Mouse (Mus musculus) MEL (cell line): ENCODE measurements at regions not wholly inside any gene's neighbourhood (a gene's known extent, or its start where the extent isn't known, plus 50 kb on each side); places are given as distances from the start of the nearest gene placed in this dataset.
A peak's percentile ranks its signal among the peaks of the same experiment; 100 is the strongest.

Experiments
- DNase-seq: peaks from one replicate; pipeline ENCODE4 v3.0.0; 2011; ENCODE audit warnings: low read depth, low spot score
- H3K27ac ChIP-seq: 2 replicates; pipeline ENCODE4 v1.5.1; 2012; ENCODE audit warnings: low read depth, mild to moderate bottlenecking, control low read depth, low read length, moderate library complexity; ENCODE audit not compliant: control insufficient read depth
- H3K27me3 ChIP-seq, 2 experiments: fragments of 150-350 bp in 1 of 2; sonication (generic) in 1 of 2; 2 replicates each; pipeline ENCODE4 v1.6.1; 2012; ENCODE audit warnings: low read length in 2 of 2, mild to moderate bottlenecking in 2 of 2, improper control_type of control experiment in 1 of 2, moderate library complexity in 1 of 2; ENCODE audit not compliant: insufficient read depth in 2 of 2, control insufficient read depth in 1 of 2
- H3K36me3 ChIP-seq, 2 experiments: 2 replicates each; pipeline ENCODE4 v1.6.1; 2012 to 2014; ENCODE audit warnings: low read length in 2 of 2, improper control_type of control experiment in 1 of 2, inconsistent platforms in 1 of 2, mild to moderate bottlenecking in 1 of 2; ENCODE audit not compliant: insufficient read depth in 2 of 2, control insufficient read depth in 1 of 2
- H3K4me1 ChIP-seq, 2 experiments: fragments of 150-350 bp in 1 of 2; sonication (generic) in 1 of 2; 2 replicates each; pipeline ENCODE4 v1.6.1; 2012; ENCODE audit warnings: low read length in 2 of 2, improper control_type of control experiment in 1 of 2, mild to moderate bottlenecking in 1 of 2; ENCODE audit not compliant: insufficient read depth in 2 of 2, control insufficient read depth in 1 of 2
- H3K4me3 ChIP-seq, 2 experiments: fragments of 150-350 bp in 1 of 2; sonication (generic) in 1 of 2; 2 replicates each; pipeline ENCODE4 v1.5.1; 2012; ENCODE audit warnings: low read depth in 2 of 2, low read length in 2 of 2, mild to moderate bottlenecking in 2 of 2, moderate library complexity in 2 of 2, control low read depth in 1 of 2, improper control_type of control experiment in 1 of 2; ENCODE audit not compliant: control insufficient read depth in 1 of 2, insufficient read depth in 1 of 2
- H3K79me2 ChIP-seq: 2 replicates; pipeline ENCODE4 v1.6.1; 2012; ENCODE audit warnings: mild to moderate bottlenecking, low read length, moderate library complexity; ENCODE audit not compliant: control insufficient read depth, poor library complexity, insufficient read depth
- H3K9ac ChIP-seq: 2 replicates; pipeline ENCODE4 v1.6.1; 2012; ENCODE audit warnings: low read depth, mild to moderate bottlenecking, control low read depth, low read length, moderate library complexity; ENCODE audit not compliant: control insufficient read depth, poor library complexity, severe bottlenecking
- H3K9me3 ChIP-seq: fragments of 150-350 bp; sonication (generic); replicated peaks from 2 replicates; pipeline ENCODE4 v1.6.1; 2012; ENCODE audit warnings: mild to moderate bottlenecking, low read length, improper control_type of control experiment, moderate library complexity; ENCODE audit not compliant: insufficient read depth
- BHLHE40 ChIP-seq: IDR thresholded peaks from 2 replicates; pipeline ENCODE4 v1.6.1; 2012; ENCODE audit warnings: low read depth, mild to moderate bottlenecking, inconsistent platforms, low read length, improper control_type of control experiment, borderline replicate concordance
- CHD1 ChIP-seq: IDR thresholded peaks from 2 replicates; pipeline ENCODE4 v1.6.1; 2012; ENCODE audit warnings: low read depth, mild to moderate bottlenecking, inconsistent platforms, low read length, improper control_type of control experiment
- E2F4 ChIP-seq: IDR thresholded peaks from 2 replicates; pipeline ENCODE4 v1.6.1; 2011; ENCODE audit warnings: low read depth, low read length, improper control_type of control experiment, borderline replicate concordance
- ELF1 ChIP-seq: IDR thresholded peaks from 2 replicates; pipeline ENCODE4 v1.6.1; 2014; ENCODE audit warnings: low read depth, mild to moderate bottlenecking, inconsistent platforms, low read length, improper control_type of control experiment, moderate library complexity
- ETS1 ChIP-seq: IDR thresholded peaks from 2 replicates; pipeline ENCODE4 v1.6.1; 2012; ENCODE audit warnings: low read depth, mild to moderate bottlenecking, inconsistent platforms, low read length, improper control_type of control experiment, moderate library complexity
- GABPA ChIP-seq: IDR thresholded peaks from 2 replicates; pipeline ENCODE4 v1.6.1; 2012; ENCODE audit warnings: low read depth, mild to moderate bottlenecking, inconsistent platforms, low read length, improper control_type of control experiment, moderate library complexity
- HCFC1 ChIP-seq: IDR thresholded peaks from 2 replicates; pipeline ENCODE4 v1.6.1; 2012; ENCODE audit warnings: low read depth, mild to moderate bottlenecking, inconsistent platforms, low read length, improper control_type of control experiment, moderate library complexity
- KAT2A ChIP-seq: conservative IDR thresholded peaks from 2 replicates; pipeline ENCODE4 v1.6.1; 2012; ENCODE audit warnings: low read depth, low read length, improper control_type of control experiment, inconsistent platforms
- MAFK ChIP-seq: IDR thresholded peaks from 2 replicates; pipeline ENCODE4 v1.6.1; 2011; ENCODE audit warnings: low read depth, mild to moderate bottlenecking, low read length, improper control_type of control experiment, borderline replicate concordance
- MEF2A ChIP-seq: IDR thresholded peaks from 2 replicates; pipeline ENCODE4 v1.6.1; 2014; ENCODE audit warnings: low read depth, mild to moderate bottlenecking, inconsistent platforms, low read length, improper control_type of control experiment; ENCODE audit not compliant: poor library complexity, insufficient replicate concordance, severe bottlenecking; ENCODE audit errors: extremely low read depth
- MXI1 ChIP-seq: IDR thresholded peaks from 2 replicates; pipeline ENCODE4 v1.6.1; 2011; ENCODE audit warnings: mild to moderate bottlenecking, low read depth, low read length, improper control_type of control experiment
- MYB ChIP-seq: IDR thresholded peaks from 2 replicates; pipeline ENCODE4 v1.6.1; 2011; ENCODE audit warnings: mild to moderate bottlenecking, low read depth, low read length, improper control_type of control experiment
- MYC ChIP-seq: IDR thresholded peaks from 2 replicates; pipeline ENCODE4 v1.6.1; 2011; ENCODE audit warnings: low read depth, mild to moderate bottlenecking, low read length, improper control_type of control experiment, moderate library complexity
- NRF1 ChIP-seq: IDR thresholded peaks from 2 replicates; pipeline ENCODE4 v1.6.1; 2014; ENCODE audit warnings: low read depth, mild to moderate bottlenecking, inconsistent platforms, low read length, improper control_type of control experiment, moderate library complexity; ENCODE audit not compliant: poor library complexity, insufficient read depth, severe bottlenecking
- POLR2AphosphoS2 ChIP-seq: IDR thresholded peaks from 2 replicates; pipeline ENCODE4 v1.6.1; 2011; ENCODE audit warnings: low read length, improper control_type of control experiment
- RAD21 ChIP-seq: IDR thresholded peaks from 2 replicates; pipeline ENCODE4 v1.6.1; 2011; ENCODE audit warnings: mild to moderate bottlenecking, low read depth, low read length, improper control_type of control experiment
- SMC3 ChIP-seq: IDR thresholded peaks from 2 replicates; pipeline ENCODE4 v1.6.1; 2011; ENCODE audit warnings: low read depth, low read length, improper control_type of control experiment
- TAL1 ChIP-seq: IDR thresholded peaks from 2 replicates; pipeline ENCODE4 v1.6.1; 2012; ENCODE audit warnings: mild to moderate bottlenecking, inconsistent platforms, low read length, moderate library complexity, mixed read lengths
- TBP ChIP-seq: IDR thresholded peaks from 2 replicates; pipeline ENCODE4 v1.8.0; 2011; ENCODE audit warnings: low read depth, low read length, improper control_type of control experiment
- TCF12 ChIP-seq: IDR thresholded peaks from 2 replicates; pipeline ENCODE4 v1.6.1; 2014; ENCODE audit warnings: low read depth, mild to moderate bottlenecking, inconsistent platforms, low read length, improper control_type of control experiment, moderate library complexity
- USF2 ChIP-seq, 2 experiments: IDR thresholded peaks; 2 replicates each; pipeline ENCODE4 v1.6.1; 2011 to 2012; ENCODE audit warnings: improper control_type of control experiment in 2 of 2, low read length in 2 of 2, borderline replicate concordance in 1 of 2, inconsistent platforms in 1 of 2, low read depth in 1 of 2, mild to moderate bottlenecking in 1 of 2; ENCODE audit not compliant: insufficient read depth in 1 of 2
- ZC3H11A ChIP-seq: IDR thresholded peaks from 2 replicates; pipeline ENCODE4 v1.6.1; 2012; ENCODE audit warnings: low read depth, mild to moderate bottlenecking, inconsistent platforms, low read length, improper control_type of control experiment
- ZKSCAN1 ChIP-seq: IDR thresholded peaks from 2 replicates; pipeline ENCODE4 v1.6.1; 2012; ENCODE audit warnings: low read depth, mild to moderate bottlenecking, inconsistent platforms, low read length, improper control_type of control experiment, moderate library complexity
- ZMIZ1 ChIP-seq: IDR thresholded peaks from 2 replicates; pipeline ENCODE4 v1.6.1; 2012; ENCODE audit warnings: low read depth, mild to moderate bottlenecking, inconsistent platforms, low read length, improper control_type of control experiment, moderate library complexity

DNA sequence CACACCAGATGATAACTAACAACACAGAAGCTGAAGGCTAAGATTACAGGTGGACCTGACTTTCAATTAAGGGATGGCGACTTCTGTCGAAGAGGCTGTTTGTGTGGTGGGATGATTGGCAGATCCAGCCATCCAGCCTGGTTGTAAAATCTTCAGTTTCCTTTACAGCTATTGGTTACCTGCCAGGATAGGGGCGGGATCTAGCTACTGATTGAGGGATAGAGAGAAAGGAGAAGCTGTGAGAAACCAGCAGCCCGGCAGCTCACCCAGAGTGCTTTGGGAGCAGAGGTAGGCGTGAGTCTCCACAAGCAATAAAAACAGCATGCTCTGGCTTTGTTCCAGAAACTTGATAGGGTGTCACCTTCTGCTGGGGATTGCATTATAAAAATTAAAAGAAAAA is 119.1 kb upstream of the Mocs1 start:
- Histone ChIP-seq H3K27ac (no peak overlapping the region), H3K9me3 (no peaks in the 10 kb centered on the region), H3K36me3 (no peaks in the 10 kb centered on the region), H3K79me2 (no peaks in the 10 kb centered on the region), H3K4me1 (no peaks in the 10 kb centered on the region), H3K4me3 (no peak overlapping the region), H3K9ac (no peak overlapping the region), H3K27me3 (no peaks in the 10 kb centered on the region)
- TF ChIP-seq TAL1: no peak
- no peak for TF ChIP-seq ZMIZ1
- DNase-seq: peak; percentile 10

DNA sequence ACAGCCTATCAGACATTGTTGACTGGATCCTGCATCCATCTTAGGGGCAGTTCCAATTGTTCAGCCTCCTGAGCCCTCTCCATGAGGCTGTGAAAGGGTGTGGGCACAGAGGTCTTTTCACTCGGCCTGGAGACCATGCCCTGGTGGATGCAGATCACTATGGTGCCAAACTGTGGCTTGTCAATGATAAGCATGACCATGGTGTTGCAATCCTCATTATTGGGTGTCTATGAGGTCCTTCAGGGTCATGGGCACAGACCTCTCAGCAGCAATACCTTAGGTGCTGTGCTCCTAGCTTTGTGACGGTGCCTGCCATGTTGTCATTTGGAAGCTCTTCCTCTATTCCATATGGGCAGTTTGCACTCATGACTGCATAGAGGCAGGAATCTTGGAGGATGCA is 114.0 kb upstream of the Mocs1 start:
- Histone ChIP-seq H3K27ac (no peak overlapping the region), H3K79me2 (no peaks in the 10 kb centered on the region), H3K36me3 (no peaks in the 10 kb centered on the region), H3K9me3 (no peaks in the 10 kb centered on the region), H3K9ac (no peak overlapping the region), H3K4me3 (no peak overlapping the region), H3K4me1 (no peaks in the 10 kb centered on the region), H3K27me3 (no peaks in the 10 kb centered on the region)
- DNase-seq: no peak
- TF ChIP-seq ELF1 (no peak), TAL1 (no peak), HCFC1 (no peak), MAFK (no peak), SMC3 (no peak), POLR2AphosphoS2 (no peak), ZMIZ1 (no peak), ZC3H11A (no peak), NRF1 (no peak), MEF2A (no peak), E2F4 (no peak)

GRCm38 (mm10) chr17:49327524-49327923 is 100.6 kb upstream of the Mocs1 start:
- H3K27ac ChIP-seq: no peak overlapping the region
- DNase-seq: no peak
- no peak for TF ChIP-seq MYC
- no peak for TF ChIP-seq HCFC1
- TF ChIP-seq KAT2A: no peak
- no peak for TF ChIP-seq MYB
- TF ChIP-seq ZKSCAN1: no peak
- TF ChIP-seq GABPA: no peak
- TF ChIP-seq NRF1: no peak
- TF ChIP-seq TBP: no peak
- no peak for TF ChIP-seq SMC3
- no peak for TF ChIP-seq USF2 (IDR thresholded peaks at IDR 0.05; ENCODE audit: borderline replicate concordance in 1 of 2, insufficient read depth in 1 of 2, low read depth in 1 of 2, low read length in 2 of 2)
- no peak for TF ChIP-seq RAD21
- TF ChIP-seq BHLHE40: no peak
- TF ChIP-seq CHD1: no peak
- TF ChIP-seq TCF12: no peak
- TF ChIP-seq ETS1: no peak
- TF ChIP-seq TAL1: no peak
- no peak for TF ChIP-seq POLR2AphosphoS2
- TF ChIP-seq MXI1: no peak
- H3K27me3 ChIP-seq: no peaks in the 10 kb centered on the region
- no peak overlapping the region for H3K9ac ChIP-seq
- no peaks in the 10 kb centered on the region for H3K4me1 ChIP-seq
- H3K4me3 ChIP-seq: no peak overlapping the region
- no peaks in the 10 kb centered on the region for H3K9me3 ChIP-seq
- H3K36me3 ChIP-seq: no peaks in the 10 kb centered on the region
- no peaks in the 10 kb centered on the region for H3K79me2 ChIP-seq
